Mouse (Mus musculus) testis, adult 2 months (tissue): ENCODE results near the gene Pex14. TPM values are rescaled to one million over a fixed set of nuclear protein-coding genes. Genes with fewer than 3 reads are reported as not detected.

Experiments used
- H3K27ac ChIP-seq: fragments of 200-500 bp; 2 replicates; pipeline ENCODE4 v1.5.1; 2012; ENCODE audit warnings: low read depth, low read length; ENCODE audit not compliant: control insufficient read depth, insufficient read depth
- H3K27me3 ChIP-seq: fragments of 200-500 bp; 2 replicates; pipeline ENCODE4 v1.6.1; 2012; ENCODE audit warnings: mild to moderate bottlenecking, low read length, moderate library complexity; ENCODE audit not compliant: control insufficient read depth, insufficient read depth
- H3K36me3 ChIP-seq: fragments of 200-500 bp; 2 replicates; pipeline ENCODE4 v1.6.1; 2012; ENCODE audit warnings: mild to moderate bottlenecking, low read length; ENCODE audit not compliant: control insufficient read depth, insufficient read depth
- H3K4me1 ChIP-seq: fragments of 200-500 bp; 2 replicates; pipeline ENCODE4 v1.6.1; 2012; ENCODE audit warnings: low read length; ENCODE audit not compliant: control insufficient read depth, insufficient read depth
- H3K4me3 ChIP-seq: fragments of 200-500 bp; 2 replicates; pipeline ENCODE4 v1.5.1; 2012; ENCODE audit warnings: low read depth, mild to moderate bottlenecking, low read length, moderate library complexity, mixed read lengths; ENCODE audit not compliant: control insufficient read depth
- CTCF ChIP-seq: fragments of 200-500 bp; IDR thresholded peaks from 2 replicates; pipeline ENCODE4 v1.5.1; 2012; ENCODE audit warnings: low read depth, mild to moderate bottlenecking, inconsistent platforms, low read length, moderate library complexity; ENCODE audit not compliant: control insufficient read depth, insufficient read depth, insufficient replicate concordance
- POLR2A ChIP-seq: fragments of 200-500 bp; IDR thresholded peaks from 2 replicates; pipeline ENCODE4 v1.6.1; 2012; ENCODE audit warnings: low read depth, mild to moderate bottlenecking, inconsistent platforms, low read length, moderate library complexity; ENCODE audit not compliant: control insufficient read depth
- polyA plus RNA-seq: library from polyadenylated mRNA; depleted of rRNA; stranded (reverse); fragments of >200 nt; gene quantifications from 2 replicates; pipeline ENCODE4 v1.2.3, GENCODE M21; 2012

The Pex14 gene
- polyA plus RNA-seq, 1 experiment, result 22.9 TPM

GRCm38 (mm10) chr4:149060621-149061431, 38.9 kb downstream of the Pex14 start:
- TF ChIP-seq CTCF (no peak), POLR2A (no peak)
- no peak overlapping the region for H3K4me3 ChIP-seq
- H3K27ac ChIP-seq, result no peak overlapping the region

GRCm38 (mm10) chr4:149059713-149060112, 40.0 kb downstream of the Pex14 start:
- H3K27me3 ChIP-seq, result no peaks in the 10 kb centered on the region
- H3K36me3 ChIP-seq, result no peaks in the 10 kb centered on the region
- H3K4me3 ChIP-seq, result no peak overlapping the region
- H3K27ac ChIP-seq, result no peak overlapping the region
- H3K4me1 ChIP-seq, result no peaks in the 10 kb centered on the region; the same call in 1 of the 2 replicates
- TF ChIP-seq CTCF, result no peak

More at GRCm38 (mm10) chr4:149060621-149061431, 38.9 kb downstream of the Pex14 start:
- Histone ChIP-seq H3K4me1 (no peaks in the 10 kb centered on the region), H3K36me3 (no peaks in the 10 kb centered on the region), H3K27me3 (no peaks in the 10 kb centered on the region)

DNA sequence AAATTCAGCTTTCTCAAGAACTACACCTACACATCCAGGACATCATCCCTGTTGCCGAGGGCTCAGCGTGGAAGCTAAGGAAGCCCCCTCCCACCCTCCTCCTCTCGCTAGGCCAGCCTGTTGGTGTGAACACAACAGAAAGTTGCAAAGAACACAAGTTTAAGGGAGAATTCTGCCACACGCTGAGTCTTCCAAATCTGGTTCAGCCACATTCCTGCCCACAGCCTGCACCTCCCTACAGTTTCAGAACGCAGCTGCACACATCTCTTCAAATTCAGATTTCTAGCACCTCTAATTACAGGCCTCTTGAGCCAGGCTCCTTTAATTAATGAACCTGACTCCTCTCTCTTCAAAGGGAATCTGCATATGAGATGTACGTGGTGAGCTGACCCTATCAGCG, 41.4 kb downstream of the Pex14 start:
- TF ChIP-seq POLR2A, result no peak
- no peak for TF ChIP-seq CTCF
- Histone ChIP-seq H3K4me1 (no peaks in the 10 kb centered on the region; the same call in 1 of the 2 replicates), H3K27me3 (no peaks in the 10 kb centered on the region), H3K4me3 (no peak overlapping the region), H3K27ac (no peak overlapping the region), H3K36me3 (no peaks in the 10 kb centered on the region)

- Histone ChIP-seq H3K4me3 (no peak overlapping the region), H3K4me1 (no peaks in the 10 kb centered on the region; the same call in 1 of the 2 replicates), H3K27ac (no peak overlapping the region), H3K36me3 (no peaks in the 10 kb centered on the region), H3K27me3 (no peaks in the 10 kb centered on the region)
- TF ChIP-seq CTCF (no peak), POLR2A (no peak)
Measured at GRCm38 (mm10) chr4:149057470-149057869, 42.2 kb downstream of the Pex14 start.

- Histone ChIP-seq H3K27ac (no peak overlapping the region), H3K36me3 (no peaks in the 10 kb centered on the region), H3K4me3 (no peak overlapping the region), H3K27me3 (no peaks in the 10 kb centered on the region), H3K4me1 (no peaks in the 10 kb centered on the region; the same call in 1 of the 2 replicates)
- TF ChIP-seq POLR2A (no peak), CTCF (no peak)
Measured at GRCm38 (mm10) chr4:149056957-149057356, 42.7 kb downstream of the Pex14 start.

DNA sequence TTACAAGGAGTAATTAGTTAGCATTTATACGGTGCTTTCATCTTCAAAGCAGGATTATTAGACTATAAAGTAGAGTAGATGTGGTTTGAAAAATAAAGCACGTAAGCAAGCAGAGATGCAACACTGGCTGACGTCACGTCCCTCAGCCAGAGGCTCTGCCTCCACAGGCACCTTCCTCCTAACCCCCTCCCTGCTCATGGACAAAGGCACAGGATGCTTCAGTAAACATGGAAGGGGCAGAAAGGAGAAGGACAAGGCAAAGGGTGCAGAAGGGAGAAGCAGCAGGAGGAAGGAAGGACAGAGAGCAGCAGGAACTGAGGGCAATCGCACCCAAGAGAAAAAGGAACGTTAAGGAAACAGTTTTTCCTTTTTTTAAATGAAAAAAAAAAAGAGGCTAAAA, 43.8 kb downstream of the Pex14 start:
- no peak for TF ChIP-seq POLR2A
- TF ChIP-seq CTCF, result no peak
- Histone ChIP-seq H3K4me1 (no peaks in the 10 kb centered on the region; the same call in 1 of the 2 replicates), H3K27me3 (no peaks in the 10 kb centered on the region), H3K27ac (no peak overlapping the region), H3K36me3 (no peaks in the 10 kb centered on the region), H3K4me3 (no peak overlapping the region)

DNA sequence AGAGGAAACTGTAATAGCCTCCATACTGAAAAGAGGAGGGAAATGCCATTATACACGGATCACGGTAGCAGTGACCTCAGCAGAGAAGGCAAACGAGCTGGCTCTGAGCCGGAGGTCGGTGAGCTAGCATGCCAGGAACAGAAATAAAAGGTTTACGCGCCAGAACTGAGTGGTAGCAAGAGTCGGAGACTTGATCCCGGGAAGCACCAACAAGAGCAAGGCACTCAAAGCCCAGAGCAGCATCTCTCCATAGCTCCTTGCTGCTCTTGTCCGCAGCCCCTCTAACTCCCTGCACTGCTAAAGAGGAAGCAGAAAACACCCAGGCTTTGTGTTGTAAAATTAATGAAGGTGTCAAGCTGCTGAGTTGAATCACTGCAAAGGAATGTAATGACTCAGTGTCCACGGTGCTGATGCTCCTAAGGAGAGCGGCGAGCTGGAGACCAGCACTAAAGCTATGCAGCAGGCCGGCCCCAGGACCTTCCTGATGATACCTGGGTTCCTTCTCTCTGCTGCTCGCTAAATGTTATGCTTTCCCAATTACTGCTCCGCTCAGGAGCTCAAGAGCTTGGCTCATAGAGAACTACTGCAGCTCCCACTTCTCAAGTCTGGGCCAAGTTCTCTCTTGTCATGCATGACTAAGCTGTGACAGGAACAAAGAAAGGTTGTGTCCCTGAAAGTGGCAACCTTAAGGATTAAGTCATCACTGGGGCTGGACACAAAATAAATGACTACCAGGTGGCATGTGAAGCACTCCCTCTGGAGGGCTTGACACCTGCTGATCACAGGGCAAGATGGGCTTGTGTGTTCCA, 50.1 kb downstream of the Pex14 start:
- no peak overlapping the region for H3K4me3 ChIP-seq
- H3K4me1 ChIP-seq, result peaks cover 2% of the 10 kb centered on the region; the same call in 1 of the 2 replicates
- TF ChIP-seq POLR2A (no peak), CTCF (no peak)
- no peaks in the 10 kb centered on the region for H3K36me3 ChIP-seq
- H3K27ac ChIP-seq, result no peak overlapping the region
- no peaks in the 10 kb centered on the region for H3K27me3 ChIP-seq
